18 mouse cellular contexts compared by ENCODE assay signal in the genomic region with DNA sequence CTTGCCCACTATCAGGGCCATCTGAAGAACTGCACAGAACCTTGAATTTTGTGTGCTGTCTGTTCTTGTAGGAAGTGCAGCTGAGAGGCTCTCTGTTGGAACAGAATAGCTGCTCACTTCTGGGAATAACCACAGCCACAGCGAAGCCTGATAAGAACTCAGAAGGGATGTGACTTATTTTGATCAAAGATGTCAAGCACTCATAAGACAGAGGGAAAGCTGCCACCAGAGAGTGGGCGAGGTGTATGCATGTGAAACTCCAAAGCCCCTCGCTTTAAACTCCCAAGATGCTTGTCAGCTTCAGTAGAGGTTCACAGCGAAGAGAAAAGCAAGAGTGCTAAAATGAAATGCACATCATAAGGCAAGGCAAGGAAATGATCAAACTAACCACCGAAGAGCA.
DNase-seq lines count a peak whose midpoint lies in the region; ATAC-seq and TF ChIP-seq lines count a peak whose summit lies in the region.
"Had no signal": no experiment of that assay in that cellular context is flagged by ENCODE, and none has a peak within 500 bp of the region (broad histone marks: within the 10 kb centered on the region; RNA-seq: fewer than 3 reads in every experiment).

No protein-coding gene starts in this region.

- H3K4me2 ChIP-seq in liver, embryonic 11.5 days: peak overlapping the region; percentile 20; the same call in 1 of the 2 replicates
- no peak overlapping the region for H3K4me2 ChIP-seq in forebrain, embryonic 12.5 days
- H3K4me2 ChIP-seq: embryonic facial prominence, embryonic 15.5 days; hindbrain, embryonic 12.5 days; neural tube, embryonic 12.5 days had no signal

- peak; percentile 78 for ATAC-seq in liver, embryonic 11.5 days (replicated peaks; ENCODE audit: low FRiP score)
- ATAC-seq in megakaryocyte progenitor cell, adult 5-6 weeks (replicated peaks; ENCODE audit: poor library complexity): no peak
- ATAC-seq in forebrain, embryonic 12.5 days (ENCODE audit: low FRiP score): no peak
- ATAC-seq: intestine, embryonic 16.5 days; midbrain, embryonic 16.5 days had no signal

- intact Hi-C loops in gastrocnemius, adult 2 months (cut with DNase I): no loop called here

- H3K4me3 ChIP-seq in liver, embryonic 11.5 days (ENCODE audit: low read depth, low read length): no peak overlapping the region
- no peak overlapping the region for H3K4me3 ChIP-seq in thymus, adult 2 months (ENCODE audit: control insufficient read depth, insufficient read depth, low read length)
- no peak overlapping the region for H3K4me3 ChIP-seq in gastrocnemius, adult 2 months
- H3K4me3 ChIP-seq in forebrain, embryonic 12.5 days (replicated peaks): no peak overlapping the region
- H3K4me3 ChIP-seq: embryonic facial prominence, embryonic 15.5 days; heart, embryonic 15.5 days; hindbrain, embryonic 12.5 days; neural tube, embryonic 12.5 days had no signal

- no peaks in the 10 kb centered on the region for H3K9me3 ChIP-seq in liver, embryonic 11.5 days (ENCODE audit: control insufficient read depth, low read length)
- no peaks in the 10 kb centered on the region for H3K9me3 ChIP-seq in forebrain, embryonic 12.5 days
- H3K9me3 ChIP-seq: embryonic facial prominence, embryonic 15.5 days; heart, embryonic 15.5 days; hindbrain, embryonic 12.5 days; neural tube, embryonic 12.5 days had no signal

- no peaks in the 10 kb centered on the region for H3K27me3 ChIP-seq in liver, embryonic 11.5 days (replicated peaks; ENCODE audit: control insufficient read depth, insufficient read depth, low read length)
- H3K27me3 ChIP-seq in thymus, adult 2 months (ENCODE audit: control insufficient read depth, insufficient read depth, low read length): no peaks in the 10 kb centered on the region
- H3K27me3 ChIP-seq in forebrain, embryonic 12.5 days: no peaks in the 10 kb centered on the region
- H3K27me3 ChIP-seq: embryonic facial prominence, embryonic 15.5 days; heart, embryonic 15.5 days; hindbrain, embryonic 12.5 days; neural tube, embryonic 12.5 days had no signal

- H3K27ac ChIP-seq in liver, embryonic 11.5 days (ENCODE audit: low read depth, low read length): no peak overlapping the region
- peak overlapping the region; percentile 27; the same call in 1 of the 2 replicates for H3K27ac ChIP-seq in thymus, adult 2 months (ENCODE audit: control insufficient read depth, insufficient read depth, low read length)
- H3K27ac ChIP-seq in gastrocnemius, adult 2 months: no peak overlapping the region
- H3K27ac ChIP-seq in forebrain, embryonic 12.5 days: no peak overlapping the region
- H3K27ac ChIP-seq: hindbrain, embryonic 12.5 days; neural tube, embryonic 12.5 days had no signal

- DNase-seq in CD4-positive helper T cell, adult 2 months (ENCODE audit: low read depth, low spot score): peak; percentile 83
- peak; percentile 69 for DNase-seq in c-Kit-positive CD71-positive TER-119-negative erythroid progenitor cells, embryonic 14.5 days (ENCODE audit: low read depth)
- no peak for DNase-seq in liver, embryonic 11.5 days (ENCODE audit: low spot score)
- peak; percentile 35 for DNase-seq in thymus, adult 2 months
- no peak for DNase-seq in gastrocnemius, adult 2 months
- no peak for DNase-seq in MN1 (ENCODE audit: low spot score)
- DNase-seq: B cell, adult 2 months; heart, adult 11 months; kidney, postnatal 10 days; lung, postnatal 4 days had no signal

- no peak for TF ChIP-seq POLR2A in thymus, adult 2 months (IDR thresholded peaks at IDR 0.05; ENCODE audit: control insufficient read depth, extremely low read depth, insufficient read depth, low read length, poor library complexity)

- peaks cover 15% of the 10 kb centered on the region for H3K4me1 ChIP-seq in liver, embryonic 11.5 days (replicated peaks; ENCODE audit: control insufficient read depth, insufficient read depth, low read length)
- peaks cover 20% of the 10 kb centered on the region for H3K4me1 ChIP-seq in thymus, adult 2 months (replicated peaks; ENCODE audit: control insufficient read depth, insufficient read depth, low read length)
- peaks cover 20% of the 10 kb centered on the region for H3K4me1 ChIP-seq in forebrain, embryonic 12.5 days

- TF ChIP-seq CTCF in thymus, adult 2 months (IDR thresholded peaks at IDR 0.05; ENCODE audit: borderline replicate concordance, control insufficient read depth, extremely low read depth, insufficient read depth, low read length, poor library complexity): no peak
- TF ChIP-seq CTCF in gastrocnemius, adult 2 months (IDR thresholded peaks at IDR 0.05): no peak

- no peaks in the 10 kb centered on the region for H3K36me3 ChIP-seq in liver, embryonic 11.5 days (ENCODE audit: control insufficient read depth, insufficient read depth, low read length)
- H3K36me3 ChIP-seq in thymus, adult 2 months (ENCODE audit: control insufficient read depth, insufficient read depth, low read length): no peaks in the 10 kb centered on the region
- H3K36me3 ChIP-seq in forebrain, embryonic 12.5 days (replicated peaks): no peaks in the 10 kb centered on the region
- H3K36me3 ChIP-seq: embryonic facial prominence, embryonic 15.5 days; heart, embryonic 15.5 days; hindbrain, embryonic 12.5 days; neural tube, embryonic 12.5 days had no signal

- H3K9ac ChIP-seq in liver, embryonic 11.5 days (ENCODE audit: low read depth, low read length): no peak overlapping the region
- H3K9ac ChIP-seq in forebrain, embryonic 12.5 days: no peak overlapping the region
- H3K9ac ChIP-seq: embryonic facial prominence, embryonic 15.5 days; heart, embryonic 15.5 days; hindbrain, embryonic 12.5 days; neural tube, embryonic 12.5 days had no signal

- 44% methylated on average over 5 of the region's 5 CpGs for WGBS in liver, embryonic 11.5 days
- 5% methylated on average over 5 of the region's 5 CpGs for WGBS in thymus, adult 2 months
- WGBS in forebrain, embryonic 12.5 days: 92% methylated on average over 5 of the region's 5 CpGs

Comparison
In these comparisons a context has a peak if more than half of its experiments do, and no peak if none do; other contexts are left out.
1. DNase-seq: peak in CD4-positive helper T cell, adult 2 months (single experiment), c-Kit-positive CD71-positive TER-119-negative erythroid progenitor cells, embryonic 14.5 days (single experiment) and thymus, adult 2 months (single experiment); none in liver, embryonic 11.5 days (single experiment), gastrocnemius, adult 2 months (single experiment) and MN1 (single experiment).